Comparison of ENCODE assay signal across 38 mouse cellular contexts in the genomic region with DNA sequence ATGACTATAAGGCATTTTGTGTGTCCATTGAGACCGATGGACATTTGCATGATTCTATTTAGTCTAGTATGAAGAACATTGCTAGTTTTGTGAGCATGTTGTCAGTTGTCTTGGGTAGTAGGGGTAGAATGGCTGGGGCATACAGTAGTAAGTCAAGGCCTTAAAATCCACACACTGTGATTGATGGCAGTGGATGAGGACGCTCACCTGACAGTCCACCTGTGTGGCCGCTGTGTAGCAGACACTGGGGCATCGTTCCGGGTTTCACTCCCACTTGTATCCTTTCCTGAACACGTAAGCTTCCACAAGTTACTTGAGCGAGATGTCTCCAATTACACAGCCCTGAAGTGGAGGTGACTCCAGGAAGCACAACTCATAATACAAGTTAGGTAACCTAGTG. TPM values are rescaled to one million over a fixed set of nuclear protein-coding genes. Genes with fewer than 3 reads are reported as not detected.
"Had no signal": no experiment of that assay in that cellular context is flagged by ENCODE, and none has a peak within 500 bp of the region (broad histone marks: within the 10 kb centered on the region; RNA-seq: fewer than 3 reads in every experiment).

No protein-coding gene starts in this region.

- DNase-seq: cerebellum, adult 8-10 months; cerebellum, adult 9-10 months; cerebellum, adult 9-11 months; cerebellum, postnatal 10 days; cerebellum, postnatal 14 days; cerebellum, postnatal 25 days; cerebellum, postnatal 36 days; embryo, embryonic 11 days; forebrain, postnatal 0 days; gastrocnemius, adult 2 months; gastrocnemius, postnatal 10 days; gastrocnemius, postnatal 14 days; gastrocnemius, postnatal 25 days; gastrocnemius, postnatal 36 days; heart, adult 18-20 months; heart, adult 2 months had no signal

- H3K27me3 ChIP-seq: embryonic facial prominence, embryonic 12.5 days; embryonic facial prominence, embryonic 15.5 days; forebrain, embryonic 12.5 days; forebrain, embryonic 13.5 days; forebrain, embryonic 15.5 days had no signal

- H3K36me3 ChIP-seq: embryonic facial prominence, embryonic 10.5 days; forebrain, embryonic 10.5 days; forebrain, embryonic 12.5 days; forebrain, embryonic 15.5 days had no signal

- H3K4me2 ChIP-seq: embryonic facial prominence, embryonic 12.5 days; embryonic facial prominence, embryonic 13.5 days; embryonic facial prominence, embryonic 15.5 days; forebrain, embryonic 12.5 days; forebrain, embryonic 13.5 days; forebrain, embryonic 15.5 days had no signal

- ATAC-seq: forebrain, embryonic 13.5 days; forebrain, embryonic 14.5 days; forebrain, embryonic 15.5 days; forebrain, embryonic 16.5 days; forebrain, postnatal 0 days had no signal

- H3K9me3 ChIP-seq: embryonic facial prominence, embryonic 10.5 days; embryonic facial prominence, embryonic 12.5 days; embryonic facial prominence, embryonic 13.5 days; embryonic facial prominence, embryonic 15.5 days; forebrain, embryonic 10.5 days; forebrain, embryonic 12.5 days; forebrain, embryonic 13.5 days; forebrain, embryonic 15.5 days had no signal

- H3K9ac ChIP-seq: embryonic facial prominence, embryonic 12.5 days; embryonic facial prominence, embryonic 13.5 days; embryonic facial prominence, embryonic 15.5 days; forebrain, embryonic 12.5 days; forebrain, embryonic 13.5 days; forebrain, embryonic 15.5 days; forebrain, postnatal 0 days had no signal

- H3K27ac ChIP-seq: embryonic facial prominence, embryonic 10.5 days; embryonic facial prominence, embryonic 12.5 days; embryonic facial prominence, embryonic 13.5 days; embryonic facial prominence, embryonic 15.5 days; forebrain, embryonic 10.5 days; forebrain, embryonic 12.5 days; forebrain, embryonic 13.5 days; forebrain, embryonic 15.5 days; gastrocnemius, adult 2 months; heart, adult 2 months had no signal

- H3K4me3 ChIP-seq: embryonic facial prominence, embryonic 10.5 days; embryonic facial prominence, embryonic 12.5 days; embryonic facial prominence, embryonic 13.5 days; embryonic facial prominence, embryonic 15.5 days; erythroblast, embryonic 14.5 days; forebrain, embryonic 10.5 days; forebrain, embryonic 12.5 days; forebrain, embryonic 13.5 days; forebrain, embryonic 15.5 days; gastrocnemius, adult 2 months; heart, adult 2 months had no signal

RNA-seq across cellular contexts. Expression of a gene that starts 3.7 kb away (rescaled TPM):
- polyA plus RNA-seq: erythroblast, embryonic 14.5 days had no signal

RNA-seq across cellular contexts. Expression of a gene that starts 29.1 kb away (rescaled TPM):
- total RNA-seq: common myeloid progenitor, adult 5-6 weeks; gastrocnemius, adult 18-20 months; gastrocnemius, adult 2 months; gastrocnemius, adult 8-10 months; gastrocnemius, postnatal 10 days; gastrocnemius, postnatal 14 days; gastrocnemius, postnatal 25 days; gastrocnemius, postnatal 36 days; granulocyte monocyte progenitor cell, adult 5-6 weeks; heart, adult 18-20 months; heart, adult 2 months; heart, adult 8-10 months had no signal
- polyA plus RNA-seq: embryonic facial prominence, embryonic 13.5 days; erythroblast, embryonic 14.5 days; gonadal fat pad, adult 2 months; heart, adult 2 months had no signal

RNA-seq across cellular contexts. Expression of a gene that starts 38.4 kb away (rescaled TPM):
- total RNA-seq: gastrocnemius, adult 18-20 months; gastrocnemius, adult 2 months; gastrocnemius, adult 8-10 months; gastrocnemius, postnatal 25 days; gastrocnemius, postnatal 36 days had no signal
- polyA plus RNA-seq: erythroblast, embryonic 14.5 days had no signal

RNA-seq across cellular contexts. Expression of a gene that starts 47.2 kb away (rescaled TPM):
- total RNA-seq: gastrocnemius, adult 18-20 months; gastrocnemius, adult 2 months; gastrocnemius, adult 8-10 months; gastrocnemius, postnatal 10 days; gastrocnemius, postnatal 14 days; gastrocnemius, postnatal 25 days; gastrocnemius, postnatal 36 days; gastrocnemius, postnatal 4 days; granulocyte monocyte progenitor cell, adult 5-6 weeks; heart, adult 2 months had no signal
- polyA plus RNA-seq: cortical plate, adult 2 months; embryonic facial prominence, embryonic 10.5 days; embryonic facial prominence, embryonic 11.5 days; embryonic facial prominence, embryonic 13.5 days; embryonic facial prominence, embryonic 14.5 days; embryonic facial prominence, embryonic 15.5 days; erythroblast, embryonic 14.5 days; forebrain, embryonic 10.5 days; forebrain, embryonic 11.5 days; forebrain, embryonic 13.5 days; forebrain, embryonic 14.5 days; forebrain, embryonic 15.5 days; forebrain, embryonic 16.5 days; forebrain, postnatal 0 days; gonadal fat pad, adult 2 months had no signal
